9 mouse cellular contexts compared by ENCODE assay signal in the genomic region with DNA sequence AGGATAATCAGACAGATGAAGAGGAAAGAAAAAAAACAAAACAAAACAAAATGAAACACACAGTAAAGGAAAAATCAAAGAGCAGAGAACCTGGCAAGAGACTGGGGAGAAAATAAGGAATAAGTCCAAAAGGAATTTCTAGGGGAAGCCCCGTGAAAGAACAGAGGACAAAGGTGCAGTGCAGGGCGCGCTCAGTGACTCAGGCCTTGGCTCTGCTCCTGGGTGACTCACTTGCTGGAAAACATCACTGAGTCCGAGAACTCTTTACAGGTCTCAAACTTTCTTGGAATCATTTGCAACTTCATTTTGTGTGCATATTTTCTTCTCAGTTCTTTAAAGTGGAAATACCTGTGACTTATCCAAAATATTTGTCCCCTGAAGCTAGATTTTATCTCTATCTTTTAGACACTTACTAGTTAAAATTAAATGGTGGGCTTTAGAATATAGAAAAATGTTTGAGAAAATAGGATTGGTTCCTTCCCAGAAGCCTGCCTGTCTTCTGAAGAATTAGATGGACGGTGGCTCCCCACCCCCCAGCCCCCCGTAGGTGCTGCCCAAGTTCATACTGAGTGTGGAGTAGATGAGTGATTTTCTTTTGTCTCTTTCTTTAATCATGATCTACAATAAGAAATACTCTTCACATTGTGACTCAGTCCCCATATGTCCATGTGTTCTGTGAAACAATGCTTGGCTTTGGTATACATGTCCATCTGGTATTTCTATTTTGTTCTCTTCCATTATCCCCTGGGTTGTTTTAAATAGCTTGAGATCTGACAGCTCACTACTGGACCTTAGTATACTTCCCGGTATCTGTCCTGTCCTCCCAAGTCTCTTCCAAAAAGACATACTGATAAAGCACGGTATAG.
A peak's percentile ranks its signal among the peaks of the same experiment; 100 is the strongest.
DNase-seq lines count a peak whose midpoint lies in the region; ATAC-seq and TF ChIP-seq lines count a peak whose summit lies in the region.
"Had no signal": no experiment of that assay in that cellular context is flagged by ENCODE, and none has a peak within 500 bp of the region (broad histone marks: within the 10 kb centered on the region; RNA-seq: fewer than 3 reads in every experiment).

No protein-coding gene starts in this region.

- CTCF ChIA-PET in Patski (lab: Charles Lee) = interaction anchor here (1.0 kb wide), 1 partner anchor 17 kb away, joined by 3 read pairs; no protein-coding TSS in a partner anchor

- H3K27me3 ChIP-seq in kidney, embryonic 16.5 days (ENCODE audit: insufficient read depth, low read length) = no peaks in the 10 kb centered on the region
- H3K27me3 ChIP-seq in Patski = no peaks in the 10 kb centered on the region

- H3K9me3 ChIP-seq in kidney, embryonic 16.5 days (ENCODE audit: low read length) = no peaks in the 10 kb centered on the region

- 71% methylated on average over 8 of the region's 8 CpGs for WGBS in kidney, embryonic 16.5 days

- no peak for ATAC-seq in kidney, embryonic 16.5 days (ENCODE audit: low FRiP score, low TSS enrichment)
- ATAC-seq in Patski = peak; percentile 93

- peak; percentile 63 for DNase-seq in kidney, adult 11 months
- DNase-seq in Patski (ENCODE audit: low read depth, low spot score) = peak; percentile 34
- peak; percentile 89 for DNase-seq in fibroblast of lung, adult 2 months (ENCODE audit: low read depth)
- peak; percentile 80 to 88 for DNase-seq in heart, postnatal 10 days
- peak; percentile 21 to 29 for DNase-seq in left cerebral cortex, postnatal 36 days (ENCODE audit: low spot score in 2 of 2)
- peak; percentile 64 to 69 for DNase-seq in urinary bladder, postnatal 36 days (ENCODE audit: low spot score in 2 of 2)
- no peak for DNase-seq in thymus, postnatal 36 days

- H3K4me3 ChIP-seq in kidney, embryonic 16.5 days (ENCODE audit: low read length) = no peak overlapping the region
- H3K4me3 ChIP-seq: erythroblast, embryonic 14.5 days had no signal

- no peaks in the 10 kb centered on the region for H3K36me3 ChIP-seq in kidney, embryonic 16.5 days (ENCODE audit: insufficient read depth, low read length)

- no peak overlapping the region for H3K4me2 ChIP-seq in kidney, embryonic 16.5 days (replicated peaks; ENCODE audit: low read depth, low read length)

- no peak for TF ChIP-seq CTCF in Patski (IDR thresholded peaks at IDR 0.05)

- intact Hi-C loops in heart, postnatal 10 days (cut with DNase I) = loop anchor here (1.0 kb wide), 1 partner anchor 37 kb away; no protein-coding TSS in a partner anchor
- intact Hi-C loops in left cerebral cortex, postnatal 36 days (cut with DNase I) = loop anchor here (5.0 kb wide), 1 partner anchor 39 kb away; no protein-coding TSS in a partner anchor

- in situ Hi-C loops in Patski (cut with MboI; ENCODE audit: low pct_unique_long_range_greater_than_20kb) = no loop called here

- no peak overlapping the region for H3K9ac ChIP-seq in kidney, embryonic 16.5 days (replicated peaks; ENCODE audit: low read length)

- POLR2A ChIA-PET in Patski (lab: Charles Lee) = no interaction called here

- no peak overlapping the region for H3K27ac ChIP-seq in kidney, embryonic 16.5 days (ENCODE audit: low read length)

- no peaks in the 10 kb centered on the region for H3K4me1 ChIP-seq in kidney, embryonic 16.5 days (ENCODE audit: insufficient read depth, low read length)

Comparison
In these comparisons a context has a peak if more than half of its experiments do, and no peak if none do; other contexts are left out.
1. DNase-seq: peak in kidney, adult 11 months (single experiment), Patski (single experiment), fibroblast of lung, adult 2 months (single experiment), heart, postnatal 10 days (2 of 2), left cerebral cortex, postnatal 36 days (2 of 2) and urinary bladder, postnatal 36 days (2 of 2); none in thymus, postnatal 36 days (0 of 2).